Mouse (Mus musculus) kidney, postnatal 0 days (tissue): ENCODE measurements around the gene Irx5. TPM values are rescaled to one million over a fixed set of nuclear protein-coding genes. Genes with fewer than 3 reads are reported as not detected.
A peak's percentile ranks its signal among the peaks of the same experiment; 100 is the strongest.

Experiments
- ATAC-seq: fragments of 200-750 bp; cut with Nextera tagmentation; replicated peaks from 2 replicates; pipeline ENCODE4 v1.8.0; 2017; ENCODE audit warnings: low read depth, moderate number of reproducible peaks, moderate TSS enrichment, moderate library complexity; ENCODE audit not compliant: low FRiP score
- DNase-seq: peaks from one replicate; pipeline ENCODE4 v3.0.0-alpha.2; 2016; ENCODE audit warnings: low spot score
- H3K27ac ChIP-seq: fragments of 300-500 bp; sonication (generic); 2 replicates; pipeline ENCODE4 v1.5.1; 2014; ENCODE audit warnings: mild to moderate bottlenecking
- H3K27me3 ChIP-seq: fragments of 300-500 bp; sonication (generic); 2 replicates; pipeline ENCODE4 v1.6.1; 2014; ENCODE audit warnings: low read length, mixed read lengths; ENCODE audit not compliant: insufficient read depth
- H3K36me3 ChIP-seq: fragments of 300-500 bp; sonication (generic); 2 replicates; pipeline ENCODE4 v1.6.1; 2014; ENCODE audit warnings: low read length, mixed read lengths; ENCODE audit not compliant: insufficient read depth
- H3K4me1 ChIP-seq: fragments of 300-500 bp; sonication (generic); replicated peaks from 2 replicates; pipeline ENCODE4 v1.6.1; 2014; ENCODE audit warnings: antibody characterized with exemption, low read length, mixed read lengths; ENCODE audit not compliant: insufficient read depth
- H3K4me2 ChIP-seq: fragments of 300-500 bp; sonication (generic); 2 replicates; pipeline ENCODE4 v1.6.1; 2014; ENCODE audit warnings: mild to moderate bottlenecking, low read length, moderate library complexity, mixed read lengths
- H3K4me3 ChIP-seq: fragments of 300-500 bp; sonication (generic); replicated peaks from 2 replicates; pipeline ENCODE4 v1.5.1; 2014; ENCODE audit warnings: low read depth, low read length
- H3K9ac ChIP-seq: fragments of 300-500 bp; sonication (generic); 2 replicates; pipeline ENCODE4 v1.6.1; 2014; ENCODE audit warnings: low read depth, low read length
- H3K9me3 ChIP-seq: fragments of 300-500 bp; sonication (generic); replicated peaks from 2 replicates; pipeline ENCODE4 v1.6.1; 2016; ENCODE audit warnings: low read length, inconsistent platforms, mixed read lengths
- CTCF ChIP-seq: IDR thresholded peaks from 2 replicates; pipeline ENCODE4 v1.5.1; 2016; ENCODE audit warnings: antibody characterized with exemption, low read depth, mild to moderate bottlenecking, moderate library complexity
- WGBS: fragments of 180-500 bp; shearing (Covaris S2); extraction: QIAGEN DNeasy Blood & Tissue Kit; methylation state at CpG from one replicate; pipeline ENCODE4 v1.1.7; 2014; 5-methylcytosine and 5-hydroxymethylcytosine counted together
- polyA plus RNA-seq: library from polyadenylated mRNA; unstranded; fragments of >200 nt; fragmentation: Nextera tagmentation; extraction: Ambion mirVana; gene quantifications from 2 replicates; pipeline ENCODE4 v1.2.1, GENCODE M21; 2015

The Irx5 gene
- 3.0 and 3.9 TPM in 2 replicates for polyA plus RNA-seq

- DNase-seq (peak; percentile 77), ATAC-seq (peak; percentile 25; the same call in 1 of the 2 replicates)
- H3K9ac ChIP-seq = peak within 1 kb of the TSS; percentile 61
- H3K4me2 ChIP-seq = peak within 1 kb of the TSS; percentile 74
- H3K27me3 ChIP-seq = peaks cover 58% of the 10 kb centered on the region
- H3K9me3 ChIP-seq = no peaks in the 10 kb centered on the region
- no peak; the same call in 1 of the 2 replicates for TF ChIP-seq CTCF
- peak within 1 kb of the TSS; percentile 61 for H3K27ac ChIP-seq
- H3K4me1 ChIP-seq = peaks cover 15% of the 10 kb centered on the region; the same call in 1 of the 2 replicates
- H3K36me3 ChIP-seq = no peaks in the 10 kb centered on the region
- H3K4me3 ChIP-seq = peak within 1 kb of the TSS; percentile 60
- WGBS = under 1% methylated on average over 45 of the region's 47 CpGs
These were observed at the start of gene Irx5 for GRCm38 (mm10) chr8:92357398-92357981. Gene Irx5, plus strand, starts transcription at chr8:92357625.

GRCm38 (mm10) chr8:92312178-92312577, 45.2 kb upstream of the Irx5 start:
- Histone ChIP-seq H3K36me3 (no peaks in the 10 kb centered on the region), H3K4me2 (no peak overlapping the region), H3K27ac (no peak overlapping the region), H3K4me1 (no peaks in the 10 kb centered on the region), H3K4me3 (no peak overlapping the region), H3K9me3 (no peaks in the 10 kb centered on the region), H3K9ac (no peak overlapping the region), H3K27me3 (no peaks in the 10 kb centered on the region)
- DNase-seq (no peak), ATAC-seq (no peak)
- TF ChIP-seq CTCF = no peak
- 16% methylated on average over 7 of the region's 7 CpGs for WGBS

GRCm38 (mm10) chr8:92313707-92314106, 43.7 kb upstream of the Irx5 start:
- no peak for ATAC-seq
- no peak for TF ChIP-seq CTCF
- 87% methylated on average over 3 of the region's 3 CpGs for WGBS
- no peaks in the 10 kb centered on the region for H3K4me1 ChIP-seq
- no peak overlapping the region for H3K4me2 ChIP-seq
- no peaks in the 10 kb centered on the region for H3K36me3 ChIP-seq
- H3K9ac ChIP-seq = no peak overlapping the region
- H3K27ac ChIP-seq = no peak overlapping the region
- no peak for DNase-seq
- H3K9me3 ChIP-seq = no peaks in the 10 kb centered on the region
- H3K4me3 ChIP-seq = no peak overlapping the region
- H3K27me3 ChIP-seq = no peaks in the 10 kb centered on the region

- 86% methylated on average over 7 of the region's 7 CpGs for WGBS
- no peak overlapping the region for H3K9ac ChIP-seq
- H3K27me3 ChIP-seq = no peaks in the 10 kb centered on the region
- ATAC-seq (no peak), DNase-seq (no peak)
- no peak overlapping the region for H3K4me2 ChIP-seq
- H3K9me3 ChIP-seq = no peaks in the 10 kb centered on the region
- H3K4me1 ChIP-seq = no peaks in the 10 kb centered on the region
- no peaks in the 10 kb centered on the region for H3K36me3 ChIP-seq
- no peak overlapping the region for H3K27ac ChIP-seq
- TF ChIP-seq CTCF = no peak
- H3K4me3 ChIP-seq = no peak overlapping the region
These were observed 33.7 kb upstream of the Irx5 start for GRCm38 (mm10) chr8:92323751-92324150.

- TF ChIP-seq CTCF = peak; percentile 36; the same call in 1 of the 2 replicates
- WGBS = 95% methylated on average over 2 of the region's 2 CpGs
- ATAC-seq (no peak), DNase-seq (no peak)
- H3K27me3 ChIP-seq = no peaks in the 10 kb centered on the region
- no peaks in the 10 kb centered on the region for H3K4me1 ChIP-seq
- no peaks in the 10 kb centered on the region for H3K9me3 ChIP-seq
- H3K4me3 ChIP-seq = no peak overlapping the region
- no peak overlapping the region for H3K4me2 ChIP-seq
- no peak overlapping the region for H3K27ac ChIP-seq
- H3K36me3 ChIP-seq = no peaks in the 10 kb centered on the region
- no peak overlapping the region for H3K9ac ChIP-seq
These were observed 30.2 kb upstream of the Irx5 start for GRCm38 (mm10) chr8:92327176-92327575.

GRCm38 (mm10) chr8:92329273-92329672, 28.2 kb upstream of the Irx5 start:
- H3K4me3 ChIP-seq = no peak overlapping the region
- no peak overlapping the region for H3K9ac ChIP-seq
- no peaks in the 10 kb centered on the region for H3K36me3 ChIP-seq
- 76% methylated on average over 4 of the region's 4 CpGs for WGBS
- no peaks in the 10 kb centered on the region for H3K9me3 ChIP-seq
- no peak for DNase-seq
- no peak for ATAC-seq
- H3K4me2 ChIP-seq = no peak overlapping the region
- H3K27me3 ChIP-seq = no peaks in the 10 kb centered on the region
- no peaks in the 10 kb centered on the region for H3K4me1 ChIP-seq
- H3K27ac ChIP-seq = no peak overlapping the region
- no peak for TF ChIP-seq CTCF

- WGBS = 76% methylated on average over 3 of the region's 3 CpGs
- Histone ChIP-seq H3K9ac (no peak overlapping the region), H3K36me3 (no peaks in the 10 kb centered on the region), H3K4me1 (no peaks in the 10 kb centered on the region), H3K27ac (no peak overlapping the region), H3K9me3 (no peaks in the 10 kb centered on the region), H3K27me3 (no peaks in the 10 kb centered on the region), H3K4me3 (no peak overlapping the region), H3K4me2 (no peak overlapping the region)
- no peak for TF ChIP-seq CTCF
- DNase-seq (no peak), ATAC-seq (no peak)
These were observed 25.6 kb upstream of the Irx5 start for GRCm38 (mm10) chr8:92331811-92332210.
